Mouse (Mus musculus) heart, postnatal 0 days (tissue): ENCODE data around the gene Cd80.

Experiments
- CTCF ChIP-seq: IDR thresholded peaks from 2 replicates; pipeline ENCODE4 v1.5.1; 2016; ENCODE audit warnings: antibody characterized with exemption, control low read depth, low read depth
- EP300 ChIP-seq: IDR thresholded peaks from 2 replicates; pipeline ENCODE4 v1.6.1; 2016; ENCODE audit warnings: antibody characterized with exemption, low read depth

GRCm38 (mm10) chr16:38538716-38539380, 83.5 kb downstream of the Cd80 start:
- TF ChIP-seq CTCF (no peak), EP300 (no peak)
